Mouse (Mus musculus): ENCODE measurements around the gene Slc4a3. TPM values are rescaled to one million over a fixed set of nuclear protein-coding genes. Genes with fewer than 3 reads are reported as not detected.

The Slc4a3 gene
- polyA plus RNA-seq, 1 experiment from 2014 or later, result 36.0 TPM

Other genes starting within 250 kb of the Slc4a3 start
- gene Dnpep, start 228.3 kb upstream of the Slc4a3 start, polyA plus RNA-seq (2016; fragmentation: Nextera tagmentation; extraction: Ambion mirVana), result 154 and 176 TPM in 2 replicates
- 0.93 and 1.2 TPM in 2 replicates for gene Des, start 185.9 kb upstream of the Slc4a3 start, polyA plus RNA-seq (2016; fragmentation: Nextera tagmentation; extraction: Ambion mirVana)
- gene Speg, start 171.0 kb upstream of the Slc4a3 start, polyA plus RNA-seq (2016; fragmentation: Nextera tagmentation; extraction: Ambion mirVana), result 12.9 and 14.5 TPM in 2 replicates
- gene Gmppa, start 110.3 kb upstream of the Slc4a3 start, polyA plus RNA-seq (2016; fragmentation: Nextera tagmentation; extraction: Ambion mirVana), result 59.7 and 69.4 TPM in 2 replicates
- gene Asic4, start 95.8 kb upstream of the Slc4a3 start, polyA plus RNA-seq (2016; fragmentation: Nextera tagmentation; extraction: Ambion mirVana), result 45.0 and 47.7 TPM in 2 replicates
- 35.9 and 36.3 TPM in 2 replicates for gene Chpf, start 67.0 kb upstream of the Slc4a3 start, polyA plus RNA-seq (2016; fragmentation: Nextera tagmentation; extraction: Ambion mirVana)
- gene Tmem198, start 66.7 kb upstream of the Slc4a3 start, polyA plus RNA-seq (2016; fragmentation: Nextera tagmentation; extraction: Ambion mirVana), result 26.5 and 27.6 TPM in 2 replicates
- gene Obsl1, start 39.8 kb upstream of the Slc4a3 start, polyA plus RNA-seq (2016; fragmentation: Nextera tagmentation; extraction: Ambion mirVana), result 42.7 and 46.6 TPM in 2 replicates
- 7.2 and 8.9 TPM in 2 replicates for gene Inha, start 39.2 kb upstream of the Slc4a3 start, polyA plus RNA-seq (2016; fragmentation: Nextera tagmentation; extraction: Ambion mirVana)
- gene Stk11ip, start 24.7 kb upstream of the Slc4a3 start, polyA plus RNA-seq (2016; fragmentation: Nextera tagmentation; extraction: Ambion mirVana), result 26.9 and 30.5 TPM in 2 replicates

Measured in midbrain, embryonic 12.5 days (tissue).